ENCODE assay signal across 15 mouse cellular contexts in the genomic region with DNA sequence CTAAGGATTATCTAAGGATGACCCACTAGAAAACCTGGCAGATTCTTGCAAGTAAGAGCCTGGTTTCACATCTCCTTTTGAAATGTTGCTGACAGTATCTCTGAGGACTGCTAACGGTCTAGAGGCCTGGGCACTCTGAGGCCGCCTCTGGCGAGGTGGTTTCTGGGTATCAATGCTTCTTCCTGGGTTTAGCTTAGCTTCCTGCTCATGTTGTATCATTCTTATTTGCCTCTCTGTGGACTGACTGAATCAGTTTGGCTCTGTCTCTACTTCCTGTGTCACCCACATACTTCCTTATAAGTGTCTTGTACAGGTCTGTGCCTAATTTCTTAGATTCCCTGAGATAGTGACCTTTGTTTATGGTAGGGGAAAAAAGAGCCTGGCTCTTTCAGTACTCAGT. TPM values are rescaled to one million over a fixed set of nuclear protein-coding genes. Genes with fewer than 3 reads are reported as not detected.
DNase-seq lines count a peak whose midpoint lies in the region; ATAC-seq and TF ChIP-seq lines count a peak whose summit lies in the region.
"Had no signal": no experiment of that assay in that cellular context is flagged by ENCODE, and none has a peak within 500 bp of the region (broad histone marks: within the 10 kb centered on the region; RNA-seq: fewer than 3 reads in every experiment).

No protein-coding gene starts in this region.

- H3K9ac ChIP-seq in liver, postnatal 0 days (replicated peaks) = no peak overlapping the region
- no peak overlapping the region for H3K9ac ChIP-seq in liver, embryonic 11.5 days (ENCODE audit: low read depth, low read length)
- no peak overlapping the region for H3K9ac ChIP-seq in intestine, embryonic 15.5 days
- H3K9ac ChIP-seq: liver, embryonic 15.5 days; midbrain, embryonic 13.5 days had no signal

- 30% methylated on average over 3 of the region's 3 CpGs for WGBS in liver, postnatal 0 days (ENCODE audit: insufficient replicate concordance)
- WGBS in liver, embryonic 11.5 days = 34% methylated on average over 3 of the region's 3 CpGs
- WGBS in intestine, embryonic 15.5 days = 67% methylated on average over 3 of the region's 3 CpGs

- no peak overlapping the region for H3K4me2 ChIP-seq in liver, postnatal 0 days (ENCODE audit: low read depth, low read length)
- H3K4me2 ChIP-seq in liver, embryonic 11.5 days = no peak overlapping the region
- no peak overlapping the region for H3K4me2 ChIP-seq in intestine, embryonic 15.5 days (replicated peaks)
- H3K4me2 ChIP-seq: liver, embryonic 15.5 days; midbrain, embryonic 13.5 days had no signal

- H3K36me3 ChIP-seq in liver, postnatal 0 days (replicated peaks; ENCODE audit: insufficient read depth, low read length) = no peaks in the 10 kb centered on the region
- no peaks in the 10 kb centered on the region for H3K36me3 ChIP-seq in liver, embryonic 11.5 days (ENCODE audit: control insufficient read depth, insufficient read depth, low read length)
- no peaks in the 10 kb centered on the region for H3K36me3 ChIP-seq in G1E (replicated peaks)
- H3K36me3 ChIP-seq in splenic B cell, adult 2 months (ENCODE audit: control insufficient read depth, insufficient read depth, low read length, poor library complexity, severe bottlenecking) = no peaks in the 10 kb centered on the region
- no peaks in the 10 kb centered on the region for H3K36me3 ChIP-seq in intestine, embryonic 15.5 days
- H3K36me3 ChIP-seq: liver, embryonic 15.5 days; midbrain, embryonic 13.5 days had no signal

- peaks cover 7% of the 10 kb centered on the region; the same call in 1 of the 2 replicates for H3K4me1 ChIP-seq in liver, postnatal 0 days (ENCODE audit: insufficient read depth)
- H3K4me1 ChIP-seq in liver, embryonic 11.5 days (replicated peaks; ENCODE audit: control insufficient read depth, insufficient read depth, low read length) = no peaks in the 10 kb centered on the region
- no peaks in the 10 kb centered on the region for H3K4me1 ChIP-seq in G1E (ENCODE audit: insufficient read depth, low read depth, low read length)
- 0 out of 2 replicates have a peak, but pooled peaks cover 5% of the 10 kb centered on the region for H3K4me1 ChIP-seq in intestine, embryonic 15.5 days (replicated peaks)
- H3K4me1 ChIP-seq: liver, embryonic 15.5 days had no signal

- H3K27ac ChIP-seq in liver, postnatal 0 days (ENCODE audit: low read depth) = no peak overlapping the region
- no peak overlapping the region for H3K27ac ChIP-seq in liver, embryonic 11.5 days (ENCODE audit: low read depth, low read length)
- H3K27ac ChIP-seq in intestine, embryonic 15.5 days = no peak overlapping the region
- H3K27ac ChIP-seq: liver, embryonic 15.5 days; midbrain, embryonic 13.5 days had no signal

- TF ChIP-seq CTCF in liver, postnatal 0 days (IDR thresholded peaks at IDR 0.05; ENCODE audit: low read depth) = no peak
- TF ChIP-seq CTCF in G1E (IDR thresholded peaks at IDR 0.05; ENCODE audit: low read depth, low read length) = no peak

- no peaks in the 10 kb centered on the region for H3K9me3 ChIP-seq in liver, postnatal 0 days (ENCODE audit: low read length)
- no peaks in the 10 kb centered on the region for H3K9me3 ChIP-seq in liver, embryonic 11.5 days (ENCODE audit: control insufficient read depth, low read length)
- no peaks in the 10 kb centered on the region for H3K9me3 ChIP-seq in G1E (replicated peaks)
- H3K9me3 ChIP-seq in intestine, embryonic 15.5 days = no peaks in the 10 kb centered on the region
- H3K9me3 ChIP-seq: liver, embryonic 15.5 days; midbrain, embryonic 13.5 days had no signal

- no peak overlapping the region for H3K4me3 ChIP-seq in liver, postnatal 0 days (ENCODE audit: low read depth, low read length)
- H3K4me3 ChIP-seq in liver, embryonic 11.5 days (ENCODE audit: low read depth, low read length) = no peak overlapping the region
- no peak overlapping the region for H3K4me3 ChIP-seq in G1E (ENCODE audit: low read depth, low read length)
- H3K4me3 ChIP-seq in intestine, embryonic 15.5 days (replicated peaks) = no peak overlapping the region
- H3K4me3 ChIP-seq: liver, embryonic 15.5 days; midbrain, embryonic 13.5 days had no signal

- DNase-seq in liver, postnatal 0 days = peak; percentile 33
- DNase-seq in liver, embryonic 11.5 days (ENCODE audit: low spot score) = no peak
- DNase-seq in G1E (ENCODE audit: low spot score) = no peak
- DNase-seq in splenic B cell, adult 2 months (ENCODE audit: low read depth, low spot score) = peak; percentile 79
- DNase-seq in left cerebral cortex, adult 11 months (ENCODE audit: low spot score) = no peak
- DNase-seq in frontal cortex, postnatal 36 days (ENCODE audit: low spot score in 2 of 2) = no peak
- DNase-seq: adrenal gland, adult 2 months; gastrocnemius, postnatal 10 days; heart, postnatal 36 days; kidney, postnatal 10 days had no signal

- no peak for TF ChIP-seq EP300 in liver, postnatal 0 days (IDR thresholded peaks at IDR 0.05; ENCODE audit: low read depth)

- ATAC-seq in liver, postnatal 0 days = peak; percentile 23; the same call in 1 of the 2 replicates
- ATAC-seq in liver, embryonic 11.5 days (replicated peaks; ENCODE audit: low FRiP score) = no peak
- ATAC-seq in G1E (ENCODE audit: extremely low read depth, insufficient number of reproducible peaks, low FRiP score, poor library complexity, severe bottlenecking) = peak; percentile 16; the same call in 1 of the 2 replicates
- ATAC-seq in inflammation-experienced regulatory T-cells, adult 6 months = peak; percentile 93
- ATAC-seq in intestine, embryonic 15.5 days = no peak
- ATAC-seq: midbrain, embryonic 13.5 days had no signal

- no peaks in the 10 kb centered on the region for H3K27me3 ChIP-seq in liver, postnatal 0 days (ENCODE audit: insufficient read depth, low read length)
- no peaks in the 10 kb centered on the region for H3K27me3 ChIP-seq in liver, embryonic 11.5 days (replicated peaks; ENCODE audit: control insufficient read depth, insufficient read depth, low read length)
- 0 out of 2 replicates have a peak, but pooled peaks cover 4% of the 10 kb centered on the region for H3K27me3 ChIP-seq in G1E (ENCODE audit: insufficient read depth, low read length)
- no peaks in the 10 kb centered on the region for H3K27me3 ChIP-seq in splenic B cell, adult 2 months (ENCODE audit: control insufficient read depth, insufficient read depth, low read length, poor library complexity, severe bottlenecking)
- H3K27me3 ChIP-seq in intestine, embryonic 15.5 days (replicated peaks) = no peaks in the 10 kb centered on the region
- H3K27me3 ChIP-seq: liver, embryonic 15.5 days had no signal

RNA-seq across cellular contexts. Expression of a gene that starts 15.7 kb away (rescaled TPM):
- polyA plus RNA-seq in liver, postnatal 0 days (2015; fragmentation: Nextera tagmentation; extraction: Ambion mirVana) = 12.8 and 13.1 TPM in 2 replicates
- 32.9 and 33.9 TPM in 2 replicates for polyA plus RNA-seq in liver, embryonic 11.5 days (2014; fragmentation: Nextera tagmentation; extraction: Ambion mirVana)
- total RNA-seq in G1E (2014; fragmentation: Nextera tagmentation) = 19.9 and 33.3 TPM in 2 replicates
- total RNA-seq in G1E (2017) = 13.1 and 14.8 TPM in 2 replicates
- 69.3 and 71.4 TPM in 2 replicates for polyA plus RNA-seq in G1E (2012)
- 1 to 10 TPM; 3.8 to 5.4 (median 5.2) TPM for polyA plus RNA-seq in inflammation-experienced regulatory T-cells, adult 6 months (2017; shearing (Covaris generic))
- 46.1 and 53.3 TPM in 2 replicates for polyA plus RNA-seq in intestine, embryonic 15.5 days (2015; fragmentation: Nextera tagmentation; extraction: Ambion mirVana)

RNA-seq across cellular contexts. Expression of a gene that starts 19.0 kb away (rescaled TPM):
- polyA plus RNA-seq in liver, postnatal 0 days (2015; fragmentation: Nextera tagmentation; extraction: Ambion mirVana) = 0.04 and 0.08 TPM in 2 replicates
- not detected in 2 replicates for polyA plus RNA-seq in liver, embryonic 11.5 days (2014; fragmentation: Nextera tagmentation; extraction: Ambion mirVana)
- total RNA-seq in G1E (2014; fragmentation: Nextera tagmentation) (not detected in 2 replicates), G1E (2017) (0.05 TPM in 1 of 2 replicates, not detected in the other)
- polyA plus RNA-seq in G1E (2012) = not detected in 2 replicates
- polyA plus RNA-seq in inflammation-experienced regulatory T-cells, adult 6 months (2017; shearing (Covaris generic)) = not detected
- not detected in 2 replicates for polyA plus RNA-seq in intestine, embryonic 15.5 days (2015; fragmentation: Nextera tagmentation; extraction: Ambion mirVana)
- total RNA-seq: heart, postnatal 36 days had no signal
- polyA plus RNA-seq: midbrain, embryonic 13.5 days; small intestine, adult 2 months had no signal

RNA-seq across cellular contexts. Expression of a gene that starts 20.7 kb away (rescaled TPM):
- 0.29 and 1.4 TPM in 2 replicates for polyA plus RNA-seq in liver, postnatal 0 days (2015; fragmentation: Nextera tagmentation; extraction: Ambion mirVana)
- polyA plus RNA-seq in liver, embryonic 11.5 days (2014; fragmentation: Nextera tagmentation; extraction: Ambion mirVana) = 0.16 and 0.22 TPM in 2 replicates
- not detected in 2 replicates for total RNA-seq in G1E (2014; fragmentation: Nextera tagmentation)
- under 0.01 and 0.05 TPM in 2 replicates for total RNA-seq in G1E (2017)
- polyA plus RNA-seq in G1E (2012) = not detected in 2 replicates
- under 1 TPM in 2 of 3 experiments, not detected in 1; 0.12 to 0.52 TPM for polyA plus RNA-seq in inflammation-experienced regulatory T-cells, adult 6 months (2017; shearing (Covaris generic))
- polyA plus RNA-seq in intestine, embryonic 15.5 days (2015; fragmentation: Nextera tagmentation; extraction: Ambion mirVana) = 3.3 TPM in 2 replicates

RNA-seq across cellular contexts. Expression of a gene that starts 51.9 kb away (rescaled TPM):
- 0.07 TPM in 2 replicates for polyA plus RNA-seq in liver, postnatal 0 days (2015; fragmentation: Nextera tagmentation; extraction: Ambion mirVana)
- 0.39 and 0.51 TPM in 2 replicates for polyA plus RNA-seq in liver, embryonic 11.5 days (2014; fragmentation: Nextera tagmentation; extraction: Ambion mirVana)
- total RNA-seq in G1E (2014; fragmentation: Nextera tagmentation) (not detected in 2 replicates), G1E (2017) (not detected in 2 replicates)
- not detected in 2 replicates for polyA plus RNA-seq in G1E (2012)
- polyA plus RNA-seq in inflammation-experienced regulatory T-cells, adult 6 months (2017; shearing (Covaris generic)) = not detected
- 0.08 TPM in 1 of 2 replicates, not detected in the other for polyA plus RNA-seq in intestine, embryonic 15.5 days (2015; fragmentation: Nextera tagmentation; extraction: Ambion mirVana)
- total RNA-seq: heart, postnatal 36 days had no signal
- polyA plus RNA-seq: liver, embryonic 15.5 days; small intestine, adult 2 months had no signal

RNA-seq across cellular contexts. Expression of a gene that starts 57.5 kb away (rescaled TPM):
- 0.61 and 9.1 TPM in 2 replicates for polyA plus RNA-seq in liver, postnatal 0 days (2015; fragmentation: Nextera tagmentation; extraction: Ambion mirVana)
- polyA plus RNA-seq in liver, embryonic 11.5 days (2014; fragmentation: Nextera tagmentation; extraction: Ambion mirVana) = 2.2 and 4.1 TPM in 2 replicates
- total RNA-seq in G1E (2014; fragmentation: Nextera tagmentation) (not detected in 2 replicates), G1E (2017) (0.12 TPM in 1 of 2 replicates, not detected in the other)
- not detected in 2 replicates for polyA plus RNA-seq in G1E (2012)
- polyA plus RNA-seq in inflammation-experienced regulatory T-cells, adult 6 months (2017; shearing (Covaris generic)) = not detected
- polyA plus RNA-seq in intestine, embryonic 15.5 days (2015; fragmentation: Nextera tagmentation; extraction: Ambion mirVana) = 18.4 and 20.2 TPM in 2 replicates

Comparison
In these comparisons a context has a peak if more than half of its experiments do, and no peak if none do; other contexts are left out.
1. ATAC-seq: peak in liver, postnatal 0 days (single experiment), G1E (single experiment) and inflammation-experienced regulatory T-cells, adult 6 months (single experiment); none in liver, embryonic 11.5 days (single experiment) and intestine, embryonic 15.5 days (single experiment).
2. DNase-seq: peak in liver, postnatal 0 days (single experiment) and splenic B cell, adult 2 months (single experiment); none in liver, embryonic 11.5 days (single experiment), G1E (single experiment), left cerebral cortex, adult 11 months (single experiment) and frontal cortex, postnatal 36 days (0 of 2).